Mouse (Mus musculus): Measurements from ENCODE around the gene C2cd4c.

GRCm38 (mm10) chr10:79612192-79613135 is 1.4 kb downstream of the C2cd4c start:
- no peak for TF ChIP-seq POLR2A (IDR thresholded peaks at IDR 0.05; ENCODE audit: extremely low read depth, insufficient read depth, low read length)
- TF ChIP-seq CTCF (IDR thresholded peaks at IDR 0.05; ENCODE audit: low read depth, low read length), result peak; percentile 38; the same call in 1 of the 2 replicates
